Mouse (Mus musculus): ENCODE measurements around the gene Kcne2. TPM values are rescaled to one million over a fixed set of nuclear protein-coding genes. Genes with fewer than 3 reads are reported as not detected.
A peak's percentile ranks its signal among the peaks of the same experiment; 100 is the strongest.

Gene Kcne2
- polyA plus RNA-seq, 1 experiment from 2014 or later: 0.11 TPM

DNA sequence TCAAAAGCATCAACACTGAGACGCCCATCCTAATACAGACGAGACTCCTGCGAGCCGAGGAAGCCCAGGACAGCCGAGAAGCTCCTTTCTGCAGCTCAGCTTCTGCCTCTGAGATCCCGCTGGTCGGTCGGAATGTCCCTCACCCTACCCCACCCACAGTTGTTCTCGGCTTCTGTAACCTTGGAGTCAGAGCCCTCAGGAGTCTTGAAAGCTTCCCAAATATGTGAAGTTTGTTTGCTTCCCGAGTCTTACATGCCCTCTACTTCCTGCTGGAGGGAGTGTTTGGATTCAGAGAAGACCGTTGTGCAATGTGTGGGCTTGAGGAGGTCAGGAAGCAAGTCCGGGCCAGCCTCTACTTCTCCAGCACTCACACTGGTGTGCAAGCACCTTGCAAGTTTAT lies 24.3 kb upstream of the Kcne2 start:
- H3K27me3 ChIP-seq (ENCODE audit: insufficient read depth, low read length): no peaks in the 10 kb centered on the region
- DNase-seq (ENCODE audit: low spot score) (peak; percentile 22), ATAC-seq (replicated peaks; ENCODE audit: low FRiP score, low read depth) (no peak)
- 65% methylated on average over 12 of the region's 12 CpGs for WGBS
- no peaks in the 10 kb centered on the region; the same call in 1 of the 2 replicates for H3K4me1 ChIP-seq (replicated peaks; ENCODE audit: insufficient read depth, low read length)
- no peak overlapping the region for H3K9ac ChIP-seq (ENCODE audit: low read depth, low read length)
- H3K9me3 ChIP-seq (replicated peaks; ENCODE audit: low read length): no peaks in the 10 kb centered on the region
- H3K27ac ChIP-seq: no peak overlapping the region
- no peak overlapping the region for H3K4me2 ChIP-seq (ENCODE audit: low read length)
- no peaks in the 10 kb centered on the region for H3K36me3 ChIP-seq (ENCODE audit: insufficient read depth, low read length)
- TF ChIP-seq CTCF (IDR thresholded peaks at IDR 0.05; ENCODE audit: low read depth): no peak
- H3K4me3 ChIP-seq (replicated peaks; ENCODE audit: low read depth, low read length): no peak overlapping the region

DNA sequence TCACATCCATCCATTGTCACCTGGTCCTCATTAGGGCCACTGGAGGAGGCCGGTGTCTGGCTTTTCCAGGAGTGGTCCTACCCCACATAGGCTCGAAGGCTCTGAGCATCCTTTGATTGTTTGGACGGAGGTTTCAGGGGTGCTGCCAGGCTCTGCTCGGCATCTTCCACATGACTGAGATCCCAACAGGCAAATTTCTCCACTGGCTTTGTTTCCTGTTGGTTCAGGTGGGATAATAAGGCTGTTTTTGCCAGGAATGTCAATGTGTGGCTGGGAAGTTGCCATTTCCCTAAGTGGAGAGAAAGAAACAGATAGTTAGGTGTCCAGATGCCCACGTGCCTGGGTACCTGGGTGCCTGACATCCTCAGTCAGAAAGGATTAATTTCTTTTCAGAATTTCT lies 17.7 kb upstream of the Kcne2 start:
- Histone ChIP-seq H3K9ac (ENCODE audit: low read depth, low read length) (no peak overlapping the region), H3K4me1 (replicated peaks; ENCODE audit: insufficient read depth, low read length) (no peaks in the 10 kb centered on the region), H3K27me3 (ENCODE audit: insufficient read depth, low read length) (no peaks in the 10 kb centered on the region), H3K4me3 (replicated peaks; ENCODE audit: low read depth, low read length) (no peak overlapping the region), H3K36me3 (ENCODE audit: insufficient read depth, low read length) (no peaks in the 10 kb centered on the region), H3K9me3 (replicated peaks; ENCODE audit: low read length) (no peaks in the 10 kb centered on the region), H3K27ac (no peak overlapping the region), H3K4me2 (ENCODE audit: low read length) (no peak overlapping the region)
- ATAC-seq (replicated peaks; ENCODE audit: low FRiP score, low read depth) (no peak), DNase-seq (ENCODE audit: low spot score) (no peak)
- no peak for TF ChIP-seq CTCF (IDR thresholded peaks at IDR 0.05; ENCODE audit: low read depth)
- 87% methylated on average over 5 of the region's 5 CpGs for WGBS

DNA sequence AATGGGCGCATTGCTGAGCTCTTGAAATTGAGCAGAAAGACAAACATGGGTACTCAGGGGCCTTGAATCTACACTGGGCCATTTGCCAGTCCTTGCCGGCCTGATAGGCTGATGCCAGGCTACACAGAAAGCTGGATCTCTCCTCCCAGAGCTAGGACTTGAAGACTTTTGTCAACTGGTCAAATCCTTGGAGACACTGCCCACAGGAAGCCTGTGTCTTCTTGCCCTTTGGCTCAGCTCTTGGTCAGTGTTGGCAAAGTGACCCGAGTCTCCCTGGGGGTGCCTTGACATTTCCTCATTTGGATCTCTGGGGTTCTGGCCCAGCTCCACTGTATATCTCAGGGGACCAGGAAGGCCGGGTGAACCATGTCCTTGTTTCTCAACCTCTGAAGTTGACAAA lies 16.7 kb upstream of the Kcne2 start:
- H3K4me1 ChIP-seq (replicated peaks; ENCODE audit: insufficient read depth, low read length): no peaks in the 10 kb centered on the region
- H3K36me3 ChIP-seq (ENCODE audit: insufficient read depth, low read length): no peaks in the 10 kb centered on the region
- H3K4me2 ChIP-seq (ENCODE audit: low read length): no peak overlapping the region
- DNase-seq (ENCODE audit: low spot score) (no peak), ATAC-seq (replicated peaks; ENCODE audit: low FRiP score, low read depth) (no peak)
- no peaks in the 10 kb centered on the region for H3K27me3 ChIP-seq (ENCODE audit: insufficient read depth, low read length)
- WGBS: 81% methylated on average over 4 of the region's 4 CpGs
- H3K9ac ChIP-seq (ENCODE audit: low read depth, low read length): no peak overlapping the region
- H3K27ac ChIP-seq: no peak overlapping the region
- TF ChIP-seq CTCF (IDR thresholded peaks at IDR 0.05; ENCODE audit: low read depth): no peak
- H3K4me3 ChIP-seq (replicated peaks; ENCODE audit: low read depth, low read length): no peak overlapping the region
- no peaks in the 10 kb centered on the region for H3K9me3 ChIP-seq (replicated peaks; ENCODE audit: low read length)

DNA sequence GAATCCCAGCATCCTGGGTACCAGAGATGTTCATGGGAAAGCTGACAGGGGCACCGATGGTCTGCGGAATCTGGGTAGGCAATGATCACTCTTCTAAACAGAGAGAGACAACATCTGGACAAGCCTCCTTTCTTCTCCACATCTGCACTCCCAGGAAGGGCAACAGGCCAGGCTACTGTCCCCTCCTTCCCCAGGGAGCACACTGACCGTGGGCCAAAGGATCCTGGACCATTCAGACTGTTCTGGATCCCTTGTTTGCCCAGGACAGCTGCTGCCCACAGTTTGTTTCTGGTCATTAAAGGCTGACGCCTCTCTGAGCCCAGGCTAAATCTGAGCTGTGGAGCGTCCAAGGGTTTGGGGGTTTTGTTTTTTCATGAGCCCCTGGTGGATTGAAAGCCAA lies 9.5 kb upstream of the Kcne2 start:
- 77% methylated on average over 5 of the region's 5 CpGs for WGBS

DNA sequence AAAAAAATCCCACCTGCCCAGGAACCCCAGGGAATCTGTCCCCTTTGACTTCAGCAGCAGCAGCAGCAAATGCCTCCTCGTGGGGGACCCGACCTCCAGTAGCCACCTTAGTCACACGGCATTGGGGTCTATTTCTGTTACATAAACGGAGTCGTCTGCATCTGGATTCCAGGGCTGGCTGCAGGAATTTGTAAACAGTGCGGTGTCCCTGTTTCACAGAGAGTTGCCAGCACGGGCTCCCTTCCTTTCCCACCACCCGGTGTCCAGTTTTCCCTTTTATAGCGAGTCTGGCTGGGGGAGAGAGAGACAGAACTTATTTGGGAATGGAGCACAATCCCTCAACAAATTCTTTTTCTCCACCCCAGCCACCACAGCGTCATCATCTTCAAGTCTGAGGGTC lies 7.1 kb upstream of the Kcne2 start:
- H3K36me3 ChIP-seq (ENCODE audit: insufficient read depth, low read length): no peaks in the 10 kb centered on the region
- ATAC-seq (replicated peaks; ENCODE audit: low FRiP score, low read depth) (no peak), DNase-seq (ENCODE audit: low spot score) (no peak)
- no peak overlapping the region for H3K9ac ChIP-seq (ENCODE audit: low read depth, low read length)
- no peaks in the 10 kb centered on the region for H3K9me3 ChIP-seq (replicated peaks; ENCODE audit: low read length)
- no peak for TF ChIP-seq CTCF (IDR thresholded peaks at IDR 0.05; ENCODE audit: low read depth)
- H3K4me1 ChIP-seq (replicated peaks; ENCODE audit: insufficient read depth, low read length): no peaks in the 10 kb centered on the region
- WGBS: 40% methylated on average over 10 of the region's 10 CpGs
- no peaks in the 10 kb centered on the region for H3K27me3 ChIP-seq (ENCODE audit: insufficient read depth, low read length)
- no peak overlapping the region for H3K4me2 ChIP-seq (ENCODE audit: low read length)
- no peak overlapping the region for H3K27ac ChIP-seq
- no peak overlapping the region for H3K4me3 ChIP-seq (replicated peaks; ENCODE audit: low read depth, low read length)

More for the DNA sequence above, 9.5 kb upstream of the Kcne2 start:
- Histone ChIP-seq H3K9ac (ENCODE audit: low read depth, low read length) (no peak overlapping the region), H3K4me3 (replicated peaks; ENCODE audit: low read depth, low read length) (no peak overlapping the region), H3K4me2 (ENCODE audit: low read length) (no peak overlapping the region), H3K27me3 (ENCODE audit: insufficient read depth, low read length) (no peaks in the 10 kb centered on the region), H3K27ac (no peak overlapping the region), H3K36me3 (ENCODE audit: insufficient read depth, low read length) (no peaks in the 10 kb centered on the region), H3K9me3 (replicated peaks; ENCODE audit: low read length) (no peaks in the 10 kb centered on the region), H3K4me1 (replicated peaks; ENCODE audit: insufficient read depth, low read length) (no peaks in the 10 kb centered on the region)
- no peak for TF ChIP-seq CTCF (IDR thresholded peaks at IDR 0.05; ENCODE audit: low read depth)
- ATAC-seq (replicated peaks; ENCODE audit: low FRiP score, low read depth) (no peak), DNase-seq (ENCODE audit: low spot score) (no peak)

DNA sequence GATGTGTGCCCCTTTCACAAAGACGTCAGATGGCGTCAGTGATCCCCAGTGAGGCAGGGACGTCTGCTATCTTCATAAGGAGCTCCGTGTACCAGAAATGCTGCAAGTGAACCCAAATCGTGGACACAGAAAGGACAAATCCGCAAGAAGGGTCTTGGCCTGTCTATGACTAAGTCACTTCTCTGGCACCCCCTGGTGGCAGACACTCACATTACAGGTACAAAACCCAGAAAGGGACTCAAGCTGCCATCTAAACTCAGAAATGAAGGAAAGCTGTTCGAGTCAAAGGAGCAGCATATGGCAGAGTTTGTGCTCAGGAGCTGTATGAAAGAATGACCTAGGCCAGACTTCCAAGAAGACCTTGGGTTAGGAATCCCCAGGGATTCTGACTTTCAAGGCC lies 5.6 kb upstream of the Kcne2 start:
- no peaks in the 10 kb centered on the region for H3K4me1 ChIP-seq (replicated peaks; ENCODE audit: insufficient read depth, low read length)
- H3K9ac ChIP-seq (ENCODE audit: low read depth, low read length): no peak overlapping the region
- no peaks in the 10 kb centered on the region for H3K27me3 ChIP-seq (ENCODE audit: insufficient read depth, low read length)
- H3K27ac ChIP-seq: no peak overlapping the region
- no peaks in the 10 kb centered on the region for H3K9me3 ChIP-seq (replicated peaks; ENCODE audit: low read length)
- DNase-seq (ENCODE audit: low spot score) (peak; percentile 88), ATAC-seq (replicated peaks; ENCODE audit: low FRiP score, low read depth) (0 out of 2 replicates have a peak, but pooled peaks have one; percentile 12)
- WGBS: 9% methylated on average over 7 of the region's 7 CpGs
- TF ChIP-seq CTCF (IDR thresholded peaks at IDR 0.05; ENCODE audit: low read depth): peak; percentile 94
- no peaks in the 10 kb centered on the region for H3K36me3 ChIP-seq (ENCODE audit: insufficient read depth, low read length)
- H3K4me3 ChIP-seq (replicated peaks; ENCODE audit: low read depth, low read length): no peak overlapping the region
- H3K4me2 ChIP-seq (ENCODE audit: low read length): no peak overlapping the region

DNA sequence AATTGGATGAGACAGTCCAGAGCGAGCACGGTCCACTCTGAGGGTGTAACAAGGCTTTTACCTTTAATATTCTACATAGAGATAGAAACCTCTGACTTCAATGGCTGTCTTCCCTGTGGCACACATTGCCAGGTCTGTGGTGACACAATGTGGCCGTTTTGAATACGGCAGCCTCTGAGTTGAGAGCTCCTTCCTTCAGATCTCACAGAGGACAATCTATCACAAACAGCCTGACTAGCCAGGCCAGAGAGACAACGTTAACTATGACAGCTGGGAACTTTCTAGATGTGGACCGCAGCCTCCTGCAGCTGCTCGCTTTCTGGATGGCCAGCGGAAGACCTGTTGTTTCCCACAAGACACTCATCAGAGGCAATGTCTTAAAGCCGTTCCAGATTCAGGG lies 3.4 kb upstream of the Kcne2 start:
- Histone ChIP-seq H3K27me3 (ENCODE audit: insufficient read depth, low read length) (no peaks in the 10 kb centered on the region), H3K4me3 (replicated peaks; ENCODE audit: low read depth, low read length) (no peak overlapping the region), H3K4me1 (replicated peaks; ENCODE audit: insufficient read depth, low read length) (no peaks in the 10 kb centered on the region), H3K9me3 (replicated peaks; ENCODE audit: low read length) (no peaks in the 10 kb centered on the region), H3K4me2 (ENCODE audit: low read length) (no peak overlapping the region), H3K9ac (ENCODE audit: low read depth, low read length) (no peak overlapping the region), H3K36me3 (ENCODE audit: insufficient read depth, low read length) (no peaks in the 10 kb centered on the region), H3K27ac (no peak overlapping the region)
- peak; percentile 74 for TF ChIP-seq CTCF (IDR thresholded peaks at IDR 0.05; ENCODE audit: low read depth)
- WGBS: 70% methylated on average over 9 of the region's 9 CpGs
- DNase-seq (ENCODE audit: low spot score): peak; percentile 81
- ATAC-seq (replicated peaks; ENCODE audit: low FRiP score, low read depth): no peak; the same call in 1 of the 2 replicates
